Mouse (Mus musculus) testis, adult 2 months (tissue): ENCODE data around the gene Ganab.
A peak's percentile ranks its signal among the peaks of the same experiment; 100 is the strongest.

ENCODE experiments used
- CTCF ChIP-seq: fragments of 200-500 bp; IDR thresholded peaks from 2 replicates; pipeline ENCODE4 v1.5.1; 2012; ENCODE audit warnings: low read depth, mild to moderate bottlenecking, inconsistent platforms, low read length, moderate library complexity; ENCODE audit not compliant: control insufficient read depth, insufficient read depth, insufficient replicate concordance
- POLR2A ChIP-seq: fragments of 200-500 bp; IDR thresholded peaks from 2 replicates; pipeline ENCODE4 v1.6.1; 2012; ENCODE audit warnings: low read depth, mild to moderate bottlenecking, inconsistent platforms, low read length, moderate library complexity; ENCODE audit not compliant: control insufficient read depth

DNA sequence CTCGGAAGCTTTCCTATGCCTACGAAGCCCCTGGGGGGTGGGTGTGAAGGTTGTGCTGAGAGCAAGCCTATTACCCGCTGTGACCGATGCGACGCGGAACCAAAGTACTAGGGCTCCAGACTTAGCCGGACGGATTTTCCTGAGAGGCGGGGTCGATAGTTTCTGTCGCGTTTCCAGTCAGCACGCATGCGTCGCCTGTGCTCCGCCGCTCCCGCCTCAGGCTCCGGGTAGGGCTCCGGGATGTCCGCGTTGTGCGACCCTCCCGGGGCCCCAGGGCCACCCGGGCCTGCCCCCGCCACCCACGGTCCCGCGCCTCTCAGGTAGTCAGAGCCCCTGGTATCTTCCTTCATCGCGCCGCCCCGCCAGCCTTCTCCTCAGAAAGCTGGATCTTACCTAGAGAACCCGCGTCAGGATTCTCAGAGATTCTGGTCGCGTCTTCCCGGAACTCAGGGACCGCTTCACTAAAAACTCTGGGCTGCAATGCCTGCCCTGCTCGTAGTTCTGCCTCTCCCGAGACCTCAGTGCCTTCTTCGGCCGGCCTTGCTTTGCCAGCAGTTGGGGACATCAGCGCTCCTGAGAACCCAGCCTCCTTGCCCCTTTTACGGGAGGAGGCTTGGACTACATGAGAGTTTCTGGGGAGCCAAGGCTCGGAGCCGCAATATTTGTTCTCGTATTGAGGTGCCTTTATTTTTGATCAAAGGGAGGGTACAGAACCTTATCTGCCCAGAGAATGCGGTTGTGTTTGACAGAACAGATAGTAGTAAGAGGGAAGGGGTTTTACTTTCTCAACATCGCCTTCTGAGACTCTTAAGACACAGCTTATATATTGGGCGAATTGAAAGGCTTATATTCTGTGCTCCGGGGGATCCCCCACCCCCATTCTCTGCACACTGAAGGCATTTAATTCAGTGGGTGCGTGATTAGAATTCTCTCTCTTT is 4.8 kb upstream of the Ganab start, which contains the start of gene Ints5:
- TF ChIP-seq CTCF: no peak
- peak; percentile 92 for TF ChIP-seq POLR2A
